Mouse (Mus musculus) ovary, postnatal 36 days (tissue): ENCODE results near the gene Sema5a.

ENCODE experiments used
- DNase-seq: peaks from one replicate; pipeline ENCODE4 v3.0.0; 2022; ENCODE audit warnings: low spot score, mixed read lengths

Gene Sema5a

DNA sequence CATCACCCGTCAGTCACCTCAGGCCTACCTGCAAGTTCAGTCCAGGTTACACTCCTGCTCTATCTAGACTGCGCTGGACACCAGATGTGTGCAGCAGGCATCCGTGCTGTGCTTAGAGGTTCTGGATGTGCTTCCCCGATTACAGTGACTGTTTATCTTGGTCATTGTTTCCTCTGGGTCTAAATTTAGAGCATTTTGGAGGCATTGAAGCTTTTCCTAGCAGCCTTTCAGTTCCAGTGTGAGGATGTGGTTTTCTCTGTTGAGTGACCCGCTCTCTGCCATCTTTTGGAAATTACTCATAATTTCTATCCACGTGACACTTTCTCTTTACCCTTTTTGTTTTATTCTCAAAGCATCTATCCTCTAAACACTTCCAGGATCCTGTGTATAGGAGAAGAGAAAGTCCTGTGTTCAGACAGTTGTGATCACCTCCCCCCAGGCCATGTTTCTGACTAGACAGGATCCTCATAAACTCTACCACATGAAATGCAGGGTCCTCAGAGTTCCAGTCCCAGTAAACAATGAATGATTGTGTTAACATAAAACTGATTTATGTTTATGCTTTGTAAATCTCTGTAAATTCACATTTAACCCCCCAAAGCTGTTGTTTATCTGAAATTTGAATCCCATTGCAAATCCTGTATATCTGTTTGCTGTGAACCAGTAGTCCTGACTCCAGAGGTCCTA is 62.1 kb downstream of the Sema5a start:
- DNase-seq = no peak

DNA sequence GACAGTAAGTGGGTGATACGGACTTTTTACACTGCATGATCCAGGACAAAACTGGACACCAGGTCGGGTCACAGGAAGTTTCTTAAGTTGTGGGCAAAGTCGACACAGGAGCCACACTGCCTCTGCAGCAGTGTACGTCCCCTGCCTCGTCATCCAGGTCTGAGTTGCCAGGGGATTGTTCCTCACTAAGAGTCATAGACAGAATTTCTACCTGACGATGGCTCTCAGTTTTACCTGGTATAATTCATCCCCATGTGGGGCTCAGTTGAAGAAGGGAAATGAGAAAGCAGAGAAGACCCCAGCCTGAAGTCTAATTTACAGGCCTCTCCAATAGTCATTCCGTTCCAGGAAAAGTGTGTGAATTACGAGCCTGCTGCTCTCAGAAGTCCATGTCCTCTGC is 66.2 kb downstream of the Sema5a start:
- no peak for DNase-seq

GRCm38 (mm10) chr15:32311287-32311686 is 66.7 kb downstream of the Sema5a start:
- DNase-seq = no peak

GRCm38 (mm10) chr15:32317074-32317473 is 72.5 kb downstream of the Sema5a start:
- DNase-seq = no peak

DNA sequence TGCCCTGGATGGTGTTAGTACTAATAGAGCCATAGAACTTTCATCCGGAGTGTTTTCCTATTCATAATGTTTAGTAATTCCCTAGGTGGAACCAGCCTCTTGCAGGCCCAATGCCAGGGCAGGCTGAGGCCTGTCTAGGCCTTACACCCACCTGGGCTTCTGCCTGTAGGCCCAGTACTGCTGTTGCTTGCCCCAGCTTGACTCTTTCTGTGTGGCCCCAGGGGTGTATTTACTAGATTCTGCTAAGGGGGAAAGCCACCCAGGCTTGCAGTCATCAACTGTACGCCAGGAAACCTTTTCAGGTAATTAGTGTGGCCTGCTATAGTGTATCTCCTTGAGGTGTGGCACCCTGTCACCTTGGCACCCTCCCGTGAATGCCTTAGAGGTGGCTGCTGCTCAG is 76.1 kb downstream of the Sema5a start:
- DNase-seq = no peak

DNA sequence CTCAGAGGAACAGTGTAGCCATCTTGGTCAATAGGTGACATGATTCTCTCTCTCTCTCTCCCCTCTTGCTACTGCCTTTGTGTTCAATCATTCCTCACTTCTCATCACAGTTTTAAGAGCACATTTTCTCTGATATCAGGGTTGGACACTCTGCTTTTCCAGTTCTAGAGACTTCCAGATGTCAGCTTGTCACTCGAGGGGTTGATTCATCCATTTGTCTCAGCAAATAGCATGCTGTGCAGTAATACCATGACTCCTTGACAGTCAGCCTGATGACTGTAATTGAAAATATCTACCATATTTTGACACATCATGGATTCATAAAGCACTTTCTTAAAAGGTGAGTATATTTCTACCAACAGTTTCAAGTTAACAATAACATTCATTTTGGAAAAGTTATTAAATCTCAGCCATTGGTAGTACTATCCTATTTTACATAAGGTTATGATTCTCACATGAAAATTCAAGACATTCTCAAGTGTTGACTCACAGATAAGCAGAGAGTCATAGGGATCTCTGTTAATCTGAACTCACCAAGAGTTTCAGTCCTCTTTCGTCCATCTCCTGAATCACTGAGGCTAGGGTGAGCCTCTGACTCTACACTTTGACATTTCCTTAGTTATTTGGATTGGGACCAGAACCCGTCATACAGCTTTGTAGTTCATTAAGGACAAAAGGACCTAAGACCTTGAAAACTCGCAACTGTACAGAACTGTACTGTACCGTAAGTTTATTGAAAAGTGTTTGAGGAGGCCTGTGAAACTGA is 78.0 kb downstream of the Sema5a start:
- no peak for DNase-seq

DNA sequence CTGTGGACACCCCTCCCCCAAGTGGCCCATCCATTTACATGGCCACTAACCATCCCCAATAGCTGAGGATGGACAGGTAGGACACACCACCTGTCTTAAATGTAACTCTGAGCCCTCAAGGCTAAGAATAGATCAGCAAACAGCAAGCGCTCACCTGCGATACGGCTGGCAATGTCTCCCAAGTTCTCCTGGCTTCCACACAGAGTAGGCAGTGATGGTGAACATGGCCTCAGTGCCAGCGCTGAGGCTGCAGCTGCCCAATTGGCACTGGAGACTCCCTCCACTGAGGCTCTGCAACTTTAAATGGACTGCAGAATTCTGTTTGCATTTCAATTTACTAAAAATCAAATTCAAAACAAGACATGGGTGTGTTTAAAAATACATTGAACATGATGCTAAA is 78.6 kb downstream of the Sema5a start:
- DNase-seq = no peak

GRCm38 (mm10) chr15:32324105-32324504 is 79.5 kb downstream of the Sema5a start:
- DNase-seq = no peak

DNA sequence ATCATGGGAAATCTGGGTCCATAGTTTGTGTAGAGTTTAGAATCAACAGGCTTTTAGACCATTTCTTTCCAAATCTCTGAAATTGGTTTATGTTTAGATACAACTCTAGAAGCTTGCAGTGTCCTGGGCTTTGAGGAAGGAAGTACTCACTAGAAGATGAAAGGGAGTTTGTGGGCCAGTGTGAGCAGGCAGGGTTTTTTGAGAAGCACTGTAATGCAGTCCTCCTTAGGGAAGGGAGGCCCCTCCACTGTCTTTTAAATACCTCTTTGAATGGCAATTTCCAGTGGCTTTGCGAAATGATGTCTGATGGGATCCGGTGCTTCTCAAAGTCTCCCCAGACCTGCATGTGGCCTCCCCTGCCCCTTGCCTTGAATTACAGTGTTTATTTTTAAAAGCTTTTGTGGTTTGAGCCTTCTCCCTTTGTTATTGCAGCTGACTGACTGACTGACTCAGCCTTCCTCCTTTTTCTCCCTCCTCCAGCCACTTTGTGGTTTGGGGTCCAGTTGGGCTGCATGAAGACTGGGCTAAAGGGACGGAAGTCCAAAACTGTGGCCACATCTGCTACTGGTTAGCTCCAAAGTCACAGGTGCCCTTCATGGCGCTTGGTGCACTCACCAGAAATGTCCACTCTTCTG is 83.9 kb downstream of the Sema5a start:
- DNase-seq = no peak

DNA sequence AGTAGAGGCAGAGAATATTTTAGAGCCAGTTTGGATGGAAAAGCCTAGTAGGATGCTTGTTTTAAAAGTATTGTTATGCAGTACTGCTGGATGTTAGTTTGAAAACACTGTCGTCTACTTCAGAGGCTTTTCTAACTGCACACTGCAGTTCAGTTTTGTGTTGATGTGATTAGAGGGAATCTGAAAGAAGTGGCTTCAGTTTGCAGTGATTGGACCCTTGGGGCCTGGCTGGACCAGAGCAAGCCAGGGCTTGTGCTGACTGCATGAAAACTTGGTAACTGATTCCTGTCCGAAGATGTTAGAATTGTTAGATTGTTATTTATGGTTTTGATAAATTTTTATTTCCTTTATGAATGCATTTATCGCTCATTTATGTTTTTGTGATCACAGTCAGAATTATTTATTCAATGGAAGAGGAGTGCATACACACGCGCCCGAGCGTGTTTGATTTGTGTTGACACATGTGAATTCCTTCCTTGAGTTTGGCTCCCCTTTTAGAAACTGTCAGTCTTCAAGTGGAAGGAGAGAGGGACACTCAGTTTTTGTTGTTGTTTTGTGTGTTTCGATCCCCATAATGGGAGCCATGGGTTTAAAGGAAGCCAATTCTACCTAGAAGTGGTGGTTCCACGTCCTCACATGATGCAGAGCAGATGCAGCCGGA is 85.2 kb downstream of the Sema5a start:
- DNase-seq = no peak

- DNase-seq = no peak
Observed at GRCm38 (mm10) chr15:32330427-32330826, 85.8 kb downstream of the Sema5a start.

GRCm38 (mm10) chr15:32331037-32331436 is 86.4 kb downstream of the Sema5a start:
- no peak for DNase-seq

GRCm38 (mm10) chr15:32333456-32333855 is 88.8 kb downstream of the Sema5a start:
- no peak for DNase-seq

DNA sequence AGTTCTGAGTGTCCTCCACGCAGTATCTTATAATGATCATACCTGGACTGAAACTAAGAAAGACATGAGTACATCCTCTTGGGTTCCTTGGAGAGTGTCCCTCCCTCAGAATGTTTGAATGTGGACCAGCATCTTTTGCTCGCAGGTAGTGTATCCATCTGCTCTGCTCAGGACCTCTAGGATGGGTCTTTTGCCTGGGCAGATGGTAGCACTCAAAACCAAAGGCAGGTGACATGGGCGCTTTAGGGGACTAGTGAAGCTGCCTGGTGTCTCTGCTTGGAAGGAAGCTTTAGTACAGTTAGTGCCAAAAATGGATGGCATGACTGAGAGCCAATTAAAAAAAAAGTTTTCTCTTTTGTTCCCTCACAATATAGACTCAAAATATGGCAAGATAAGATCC is 93.2 kb downstream of the Sema5a start:
- DNase-seq = no peak

DNA sequence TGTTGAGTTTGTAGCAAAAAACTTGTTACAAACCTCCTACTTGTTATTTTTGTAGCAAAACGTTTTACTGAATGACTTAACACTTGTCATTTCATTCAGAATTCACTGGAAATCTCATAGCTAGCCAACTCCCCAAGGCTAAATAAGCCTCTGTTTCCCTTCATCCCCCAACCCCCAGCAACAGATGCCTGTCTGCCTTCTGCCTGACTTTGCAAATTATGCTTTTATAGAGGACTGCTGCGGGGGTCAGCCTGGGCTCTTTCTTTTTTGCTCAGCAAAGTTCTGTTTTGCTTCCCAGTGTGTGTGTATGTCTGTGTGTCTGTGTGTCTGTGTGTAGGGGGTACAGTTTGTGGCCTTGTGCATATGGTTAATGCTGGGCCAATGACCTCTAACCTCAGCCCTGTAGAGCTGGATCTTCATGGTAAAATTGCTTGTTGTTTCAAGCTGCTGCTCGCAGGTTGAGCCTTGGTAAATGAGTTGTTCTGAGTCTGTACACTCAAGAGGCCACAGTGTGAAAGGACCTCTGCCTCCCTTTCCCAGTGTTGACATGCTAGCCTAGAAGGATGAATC is 94.2 kb downstream of the Sema5a start:
- no peak for DNase-seq

- no peak for DNase-seq
Observed at GRCm38 (mm10) chr15:32339426-32339825, 94.8 kb downstream of the Sema5a start.

DNA sequence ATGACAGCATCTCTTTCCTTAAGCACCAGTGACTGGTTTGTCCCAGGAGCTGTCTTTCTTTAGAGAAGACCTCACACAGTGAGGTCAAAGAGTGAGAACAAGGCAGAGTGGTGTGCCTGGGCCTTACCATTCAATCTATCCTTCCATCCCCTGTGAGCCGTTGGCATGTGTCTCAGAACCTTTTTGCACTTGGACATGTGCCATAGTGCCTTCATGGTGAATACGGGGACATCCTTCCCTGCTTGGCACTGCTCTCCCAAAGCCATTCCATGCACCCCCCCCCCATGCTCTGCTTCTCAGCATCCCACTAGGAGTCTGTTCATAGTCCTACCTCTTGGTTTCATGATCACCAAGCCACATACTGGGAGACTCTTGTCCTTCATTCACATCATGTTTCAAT is 96.8 kb downstream of the Sema5a start:
- no peak for DNase-seq

- DNase-seq = no peak
Observed at GRCm38 (mm10) chr15:32343544-32343943, 98.9 kb downstream of the Sema5a start.

GRCm38 (mm10) chr15:32347315-32347714 is 102.7 kb downstream of the Sema5a start:
- no peak for DNase-seq

DNA sequence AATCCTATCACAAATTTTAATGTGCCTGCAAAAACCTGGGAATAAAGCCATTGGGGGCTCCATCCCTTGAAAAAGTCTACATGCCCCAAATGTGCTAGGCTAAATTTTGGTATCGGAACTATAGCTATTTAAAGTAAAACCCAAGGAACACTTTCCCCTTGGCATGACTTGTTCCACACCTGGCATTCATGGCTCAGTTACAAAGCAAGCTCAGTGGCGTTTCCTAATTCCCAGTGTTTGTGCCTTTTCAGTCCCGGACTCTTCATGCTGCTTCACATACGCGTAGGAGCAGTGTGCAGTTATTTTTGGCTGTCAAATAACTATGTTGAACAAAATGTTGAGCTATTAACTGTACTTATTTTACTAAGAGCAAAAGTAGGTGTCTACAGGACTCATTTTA is 104.7 kb downstream of the Sema5a start:
- DNase-seq = no peak

GRCm38 (mm10) chr15:32352995-32353394 is 108.4 kb downstream of the Sema5a start:
- DNase-seq = no peak

DNA sequence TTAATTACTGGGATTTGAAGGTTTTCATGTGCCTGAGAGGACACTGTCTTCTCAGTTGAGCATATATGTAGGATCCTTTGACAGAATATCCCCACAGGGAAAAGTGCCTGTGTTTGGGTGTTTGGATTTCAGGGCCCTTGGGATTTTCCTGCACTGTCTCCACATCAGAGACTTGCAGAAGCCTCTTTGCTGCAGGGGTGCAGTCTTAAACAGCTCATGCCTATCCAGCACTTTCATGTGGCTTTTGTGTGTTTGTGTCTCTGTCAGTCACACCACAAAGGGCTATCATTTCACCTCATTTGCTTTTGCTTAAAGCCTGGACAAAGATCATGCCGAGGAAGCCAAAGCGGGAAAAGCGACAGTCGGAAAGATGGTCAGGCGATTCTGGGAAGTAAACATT is 108.9 kb downstream of the Sema5a start:
- DNase-seq = no peak
